Mouse (Mus musculus) adipocyte (in vitro differentiated cells): ENCODE measurements around the gene Cfap45.
A peak's percentile ranks its signal among the peaks of the same experiment; 100 is the strongest.

Experiments used
- DNase-seq: peaks from one replicate; pipeline ENCODE4 v3.0.0-alpha.2; 2016; ENCODE audit warnings: low spot score

The Cfap45 gene

GRCm38 (mm10) chr1:172520576-172521440 lies at the start of gene Cfap45:
Gene Cfap45 (plus strand): TSS chr1:172520801.
- no peak for DNase-seq

GRCm38 (mm10) chr1:172472909-172473308 lies 47.7 kb upstream of the Cfap45 start:
- no peak for DNase-seq

GRCm38 (mm10) chr1:172474196-172474595 lies 46.4 kb upstream of the Cfap45 start:
- no peak for DNase-seq

GRCm38 (mm10) chr1:172475054-172475741 lies 45.4 kb upstream of the Cfap45 start, which contains the start of gene Slamf9:
Gene Slamf9 (plus strand): TSS chr1:172475358.
- DNase-seq, result no peak

- no peak for DNase-seq
Measured at GRCm38 (mm10) chr1:172478020-172478419, 42.6 kb upstream of the Cfap45 start.

GRCm38 (mm10) chr1:172480376-172480775 lies 40.2 kb upstream of the Cfap45 start:
- DNase-seq, result no peak

GRCm38 (mm10) chr1:172481111-172481510 lies 39.5 kb upstream of the Cfap45 start:
- DNase-seq, result no peak

- DNase-seq, result no peak
Measured at GRCm38 (mm10) chr1:172481540-172482280, 38.9 kb upstream of the Cfap45 start, which contains the start of gene Igsf9. Gene Igsf9 (plus strand): TSS chr1:172481788.

- DNase-seq, result no peak
Measured at GRCm38 (mm10) chr1:172482518-172483360, 37.9 kb upstream of the Cfap45 start.

- DNase-seq, result no peak
Measured at GRCm38 (mm10) chr1:172483361-172483660, 37.3 kb upstream of the Cfap45 start.

GRCm38 (mm10) chr1:172484236-172484635 lies 36.4 kb upstream of the Cfap45 start:
- DNase-seq, result no peak

GRCm38 (mm10) chr1:172484671-172485070 lies 35.9 kb upstream of the Cfap45 start:
- no peak for DNase-seq

GRCm38 (mm10) chr1:172485821-172486220 lies 34.8 kb upstream of the Cfap45 start:
- no peak for DNase-seq

GRCm38 (mm10) chr1:172486236-172486635 lies 34.4 kb upstream of the Cfap45 start:
- DNase-seq, result no peak

- no peak for DNase-seq
Measured at GRCm38 (mm10) chr1:172486651-172487050, 34.0 kb upstream of the Cfap45 start.

- DNase-seq, result no peak
Measured at GRCm38 (mm10) chr1:172487859-172488258, 32.7 kb upstream of the Cfap45 start.

GRCm38 (mm10) chr1:172488831-172489230 lies 31.8 kb upstream of the Cfap45 start:
- no peak for DNase-seq

GRCm38 (mm10) chr1:172489585-172490250 lies 30.9 kb upstream of the Cfap45 start:
- no peak for DNase-seq

- peak; percentile 77 for DNase-seq
Measured at GRCm38 (mm10) chr1:172490261-172490661, 30.3 kb upstream of the Cfap45 start.

GRCm38 (mm10) chr1:172492047-172492446 lies 28.6 kb upstream of the Cfap45 start:
- no peak for DNase-seq

GRCm38 (mm10) chr1:172493516-172493915 lies 27.1 kb upstream of the Cfap45 start:
- DNase-seq, result no peak
